21 mouse cellular contexts compared by ENCODE assay signal in the genomic region with DNA sequence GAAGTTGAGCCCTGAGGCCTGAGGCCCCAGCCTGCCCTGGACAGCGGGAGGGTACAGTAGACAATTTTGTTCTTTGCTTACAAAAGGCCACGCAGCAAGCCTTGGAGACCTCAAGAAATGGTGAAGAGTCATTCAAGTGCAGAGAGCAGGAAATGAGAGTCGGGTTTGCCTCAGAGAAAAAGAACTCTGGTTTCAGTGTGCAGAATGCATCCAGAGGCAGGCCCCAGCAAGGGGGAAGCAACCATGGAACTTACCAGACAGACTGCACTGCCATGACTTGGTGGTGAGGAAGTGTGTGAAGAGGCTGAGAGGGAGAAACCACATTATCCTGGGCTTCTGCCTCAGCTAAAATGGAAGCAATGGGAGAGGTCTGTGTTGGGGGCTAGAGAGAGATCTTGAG. TPM values are rescaled to one million over a fixed set of nuclear protein-coding genes. Genes with fewer than 3 reads are reported as not detected.
A peak's percentile ranks its signal among the peaks of the same experiment; 100 is the strongest.
DNase-seq lines count a peak whose midpoint lies in the region; ATAC-seq and TF ChIP-seq lines count a peak whose summit lies in the region.
"Had no signal": no experiment of that assay in that cellular context is flagged by ENCODE, and none has a peak within 500 bp of the region (broad histone marks: within the 10 kb centered on the region; RNA-seq: fewer than 3 reads in every experiment).

No protein-coding gene starts in this region.

- no peak overlapping the region for H3K4me3 ChIP-seq in spleen, adult 2 months (ENCODE audit: extremely low read depth, insufficient read depth, insufficient read length)
- no peak overlapping the region for H3K4me3 ChIP-seq in intestine, postnatal 0 days (ENCODE audit: low read depth, low read length)
- H3K4me3 ChIP-seq: embryonic facial prominence, embryonic 10.5 days; hindbrain, embryonic 13.5 days; midbrain, embryonic 13.5 days had no signal

- no peak for DNase-seq in spleen, adult 2 months (ENCODE audit: low read depth in 1 of 2, low spot score in 2 of 2)
- DNase-seq in spleen, adult 12 weeks (ENCODE audit: low spot score) = no peak
- DNase-seq in splenic B cell, adult 2 months (ENCODE audit: low read depth, low spot score) = peak; percentile 54
- no peak for DNase-seq in ovary, postnatal 14 days (ENCODE audit: low spot score)
- DNase-seq in cerebellum, postnatal 10 days = no peak
- DNase-seq: adrenal gland, adult 8-10 months; cerebellum, adult 2 months; forebrain, postnatal 0 days; gastrocnemius, postnatal 25 days; kidney, postnatal 10 days; layer of hippocampus, postnatal 36 days; thymus, adult 2 months had no signal

- TF ChIP-seq CTCF in spleen, adult 2 months (IDR thresholded peaks at IDR 0.05; ENCODE audit: extremely low read depth, insufficient read depth, insufficient read length, insufficient replicate concordance) = no peak
- TF ChIP-seq CTCF in intestine, postnatal 0 days (IDR thresholded peaks at IDR 0.05; ENCODE audit: low read depth) = no peak

- H3K4me1 ChIP-seq in spleen, adult 2 months (ENCODE audit: control insufficient read depth, insufficient read depth, insufficient read length) = peaks cover 9% of the 10 kb centered on the region; the same call in 1 of the 2 replicates
- no peaks in the 10 kb centered on the region for H3K4me1 ChIP-seq in intestine, postnatal 0 days (replicated peaks; ENCODE audit: control insufficient read depth, insufficient read depth, low read length)

- no peaks in the 10 kb centered on the region for H3K9me3 ChIP-seq in intestine, postnatal 0 days (ENCODE audit: control insufficient read depth)
- H3K9me3 ChIP-seq: embryonic facial prominence, embryonic 10.5 days; hindbrain, embryonic 13.5 days; midbrain, embryonic 13.5 days had no signal

- peak; percentile 24 for ATAC-seq in common myeloid progenitor, adult 5-6 weeks (replicated peaks; ENCODE audit: low read depth, poor library complexity, severe bottlenecking)
- peak; percentile 61 for ATAC-seq in megakaryocyte, adult 5-6 weeks (ENCODE audit: poor library complexity, severe bottlenecking)
- no peak for ATAC-seq in intestine, postnatal 0 days
- ATAC-seq: forebrain, postnatal 0 days; lung, postnatal 0 days; midbrain, embryonic 13.5 days had no signal

- peaks cover 2% of the 10 kb centered on the region; the same call in 1 of the 2 replicates for H3K36me3 ChIP-seq in spleen, adult 2 months (ENCODE audit: control insufficient read depth, insufficient read depth, low read length)
- H3K36me3 ChIP-seq in splenic B cell, adult 2 months (ENCODE audit: control insufficient read depth, insufficient read depth, low read length, poor library complexity, severe bottlenecking) = 0 out of 2 replicates have a peak, but pooled peaks cover 3% of the 10 kb centered on the region
- no peaks in the 10 kb centered on the region for H3K36me3 ChIP-seq in intestine, postnatal 0 days (ENCODE audit: control insufficient read depth, insufficient read depth)
- H3K36me3 ChIP-seq: embryonic facial prominence, embryonic 10.5 days; hindbrain, embryonic 13.5 days; midbrain, embryonic 13.5 days had no signal

- WGBS in spleen, adult 2 months = 16% methylated on average over 3 of the region's 3 CpGs
- 68% methylated on average over 3 of the region's 3 CpGs for WGBS in intestine, postnatal 0 days

- H3K9ac ChIP-seq in intestine, postnatal 0 days (ENCODE audit: low read depth, low read length) = no peak overlapping the region
- H3K9ac ChIP-seq: forebrain, postnatal 0 days; hindbrain, embryonic 13.5 days; midbrain, embryonic 13.5 days had no signal

- TF ChIP-seq POLR2A in spleen, adult 2 months (IDR thresholded peaks at IDR 0.05; ENCODE audit: low read depth, low read length) = no peak

- peak overlapping the region; percentile 36 for H3K27ac ChIP-seq in spleen, adult 2 months (ENCODE audit: insufficient read depth, low read length)
- H3K27ac ChIP-seq in intestine, postnatal 0 days (ENCODE audit: low read depth, low read length) = no peak overlapping the region; the same call in 1 of the 2 replicates
- H3K27ac ChIP-seq: embryonic facial prominence, embryonic 10.5 days; hindbrain, embryonic 13.5 days; macrophage; midbrain, embryonic 13.5 days had no signal

- no peaks in the 10 kb centered on the region for H3K27me3 ChIP-seq in spleen, adult 2 months (ENCODE audit: control insufficient read depth, insufficient read depth, low read length)
- no peaks in the 10 kb centered on the region for H3K27me3 ChIP-seq in splenic B cell, adult 2 months (ENCODE audit: control insufficient read depth, insufficient read depth, low read length, poor library complexity, severe bottlenecking)
- no peaks in the 10 kb centered on the region for H3K27me3 ChIP-seq in intestine, postnatal 0 days (replicated peaks; ENCODE audit: control insufficient read depth, insufficient read depth, low read length)

- no peak overlapping the region for H3K4me2 ChIP-seq in intestine, postnatal 0 days (replicated peaks; ENCODE audit: low read depth)
- H3K4me2 ChIP-seq: hindbrain, embryonic 13.5 days; midbrain, embryonic 13.5 days had no signal

RNA-seq across cellular contexts. Expression of gene Kctd14, which starts 4.5 kb away (rescaled TPM):
- 5.1 and 6.5 TPM in 2 replicates for polyA plus RNA-seq in spleen, adult 2 months (2012; rRNA removed)
- total RNA-seq in common myeloid progenitor, adult 5-6 weeks (2017) = 4.9 and 7.2 TPM in 2 replicates
- total RNA-seq in megakaryocyte, adult 5-6 weeks (2015) = 13.3 and 14.8 TPM in 2 replicates
- total RNA-seq in megakaryocyte, adult 5-6 weeks (2017) = 3.9 and 4.9 TPM in 2 replicates
- polyA plus RNA-seq in intestine, postnatal 0 days (2015; fragmentation: Nextera tagmentation; extraction: Ambion mirVana) = 4.8 and 5.3 TPM in 2 replicates

RNA-seq across cellular contexts. Expression of gene Ints4, which starts 25.2 kb away (rescaled TPM):
- 60.8 and 61.7 TPM in 2 replicates for polyA plus RNA-seq in spleen, adult 2 months (2012; rRNA removed)
- 54.1 and 58.8 TPM in 2 replicates for total RNA-seq in common myeloid progenitor, adult 5-6 weeks (2017)
- 89.9 and 91.2 TPM in 2 replicates for total RNA-seq in megakaryocyte, adult 5-6 weeks (2015)
- 49.6 and 51.4 TPM in 2 replicates for total RNA-seq in megakaryocyte, adult 5-6 weeks (2017)
- polyA plus RNA-seq in intestine, postnatal 0 days (2015; fragmentation: Nextera tagmentation; extraction: Ambion mirVana) = 14.3 and 15.9 TPM in 2 replicates

RNA-seq across cellular contexts. Expression of gene Thrsp, which starts 38.0 kb away (rescaled TPM):
- polyA plus RNA-seq in spleen, adult 2 months (2012; rRNA removed) = 4.4 and 4.8 TPM in 2 replicates
- total RNA-seq in common myeloid progenitor, adult 5-6 weeks (2017) = not detected in 2 replicates
- total RNA-seq in megakaryocyte, adult 5-6 weeks (2015) = not detected in 2 replicates
- total RNA-seq in megakaryocyte, adult 5-6 weeks (2017) = not detected in 2 replicates
- 1.6 and 2.4 TPM in 2 replicates for polyA plus RNA-seq in intestine, postnatal 0 days (2015; fragmentation: Nextera tagmentation; extraction: Ambion mirVana)
- total RNA-seq: MEL had no signal
- polyA plus RNA-seq: macrophage had no signal

RNA-seq across cellular contexts. Expression of gene Ndufc2, which starts 55.8 kb away (rescaled TPM):
- polyA plus RNA-seq in spleen, adult 2 months (2012; rRNA removed) = 46.4 and 67.0 TPM in 2 replicates
- 210 and 280 TPM in 2 replicates for total RNA-seq in common myeloid progenitor, adult 5-6 weeks (2017)
- total RNA-seq in megakaryocyte, adult 5-6 weeks (2015) = 128 and 155 TPM in 2 replicates
- total RNA-seq in megakaryocyte, adult 5-6 weeks (2017) = 225 and 237 TPM in 2 replicates
- 517 and 549 TPM in 2 replicates for polyA plus RNA-seq in intestine, postnatal 0 days (2015; fragmentation: Nextera tagmentation; extraction: Ambion mirVana)
